Mouse (Mus musculus) C2C12 (cell line): ENCODE measurements around the gene Cep68.
A peak's percentile ranks its signal among the peaks of the same experiment; 100 is the strongest.

ENCODE experiments used
- CEBPB ChIP-seq: IDR thresholded peaks from one replicate; pipeline ENCODE4 v1.6.1; 2011; ENCODE audit warnings: low read depth, mild to moderate bottlenecking, control low read depth, moderate library complexity
- CTCF ChIP-seq: IDR thresholded peaks from one replicate; pipeline ENCODE4 v1.5.1; 2011; ENCODE audit not compliant: control insufficient read depth, insufficient read depth, insufficient read length
- FOSL1 ChIP-seq: IDR thresholded peaks from one replicate; pipeline ENCODE4 v1.8.0; 2011; ENCODE audit warnings: mild to moderate bottlenecking, low read length; ENCODE audit not compliant: poor library complexity, insufficient read depth, severe bottlenecking
- MAX ChIP-seq: IDR thresholded peaks from one replicate; pipeline ENCODE4 v1.6.1; 2011; ENCODE audit warnings: mild to moderate bottlenecking, control low read depth
- MYOD1 ChIP-seq: IDR thresholded peaks from one replicate; pipeline ENCODE4 v1.6.1; 2011; ENCODE audit warnings: low read depth; ENCODE audit not compliant: control insufficient read depth, insufficient read length
- USF1 ChIP-seq: IDR thresholded peaks from one replicate; pipeline ENCODE4 v1.6.1; 2011; ENCODE audit warnings: low read depth, mild to moderate bottlenecking, control low read depth, moderate library complexity

DNA sequence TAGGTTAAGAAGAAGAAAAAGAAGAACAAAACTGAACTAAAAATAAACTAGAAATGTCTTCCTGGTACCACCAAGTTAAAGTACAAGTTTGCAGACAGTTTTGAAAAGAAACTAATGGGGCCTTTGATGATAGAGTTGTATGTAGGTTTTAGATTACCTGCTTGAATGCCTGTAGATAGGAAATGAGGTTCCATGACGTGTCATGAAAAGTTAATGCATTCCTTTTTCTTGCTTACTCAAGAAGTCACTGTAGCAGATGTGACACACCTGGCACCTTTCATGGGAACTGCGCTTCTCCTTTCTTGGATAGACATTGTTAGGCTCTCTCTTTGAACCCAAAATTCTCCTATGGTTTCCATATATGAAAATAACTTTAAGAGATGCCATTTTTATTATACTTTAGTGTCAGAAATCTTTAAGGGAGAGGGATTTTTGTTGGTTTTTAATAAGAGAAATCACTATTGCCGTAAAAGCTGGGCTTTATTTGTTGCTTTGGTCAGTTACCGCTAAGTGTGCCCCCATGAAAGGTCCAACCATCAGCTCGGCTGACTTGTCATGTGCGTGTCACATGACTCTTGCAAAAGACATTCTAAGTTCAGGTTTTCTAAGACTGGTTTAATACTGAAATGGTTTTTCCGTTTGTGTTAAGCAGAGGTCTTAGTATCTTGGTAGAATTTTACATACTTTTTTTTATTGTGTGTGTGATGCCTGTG lies 46.8 kb downstream of the Cep68 start:
- no peak for TF ChIP-seq CTCF
- TF ChIP-seq MYOD1 = no peak
- TF ChIP-seq USF1 = peak; percentile 83
- TF ChIP-seq MAX = no peak
- no peak for TF ChIP-seq CEBPB
- TF ChIP-seq FOSL1 = no peak
